Mouse (Mus musculus): ENCODE results near the gene Ankrd44.

- no peak for TF ChIP-seq CTCF (conservative IDR thresholded peaks at IDR 0.05 in 1 of 2, IDR thresholded peaks at IDR 0.05 in 1 of 2; ENCODE audit: low read depth in 2 of 2, low read length in 2 of 2)
- no peak for TF ChIP-seq EP300 (IDR thresholded peaks at IDR 0.05; ENCODE audit: low read length)
- no peak for TF ChIP-seq MYC (IDR thresholded peaks at IDR 0.05; ENCODE audit: low read depth, low read length)
- TF ChIP-seq POLR2AphosphoS2 (IDR thresholded peaks at IDR 0.05; ENCODE audit: low read depth, low read length): no peak
- TF ChIP-seq POLR2A (IDR thresholded peaks at IDR 0.05; ENCODE audit: low read depth, low read length): no peak
- TF ChIP-seq BHLHE40 (IDR thresholded peaks at IDR 0.05; ENCODE audit: low read depth, low read length): no peak
- no peak for TF ChIP-seq CHD2 (IDR thresholded peaks at IDR 0.05; ENCODE audit: low read length)
- TF ChIP-seq HCFC1 (IDR thresholded peaks at IDR 0.05; ENCODE audit: low read depth, low read length): no peak
- TF ChIP-seq E2F4 (IDR thresholded peaks at IDR 0.05; ENCODE audit: insufficient replicate concordance, low read depth, low read length): no peak
- TF ChIP-seq ZNF384 (IDR thresholded peaks at IDR 0.05; ENCODE audit: low read depth, low read length): no peak
These were observed 70.2 kb downstream of the Ankrd44 start for GRCm38 (mm10) chr1:54855970-54856369.

All from CH12.LX (cell line).